18 mouse cellular contexts compared by ENCODE assay signal in genomic region chr8:93884316-93884715, GRCm38 (mm10).
A peak's percentile ranks its signal among the peaks of the same experiment; 100 is the strongest.
DNase-seq lines count a peak whose midpoint lies in the region; ATAC-seq and TF ChIP-seq lines count a peak whose summit lies in the region.
"Had no signal": no experiment of that assay in that cellular context is flagged by ENCODE, and none has a peak within 500 bp of the region (broad histone marks: within the 10 kb centered on the region; RNA-seq: fewer than 3 reads in every experiment).

No protein-coding gene starts in this region.

- no peak for TF ChIP-seq POLR2A in cerebellum, adult 2 months (IDR thresholded peaks at IDR 0.05; ENCODE audit: borderline replicate concordance, insufficient read depth, low read length)
- TF ChIP-seq POLR2A in cortical plate, adult 2 months (IDR thresholded peaks at IDR 0.05; ENCODE audit: extremely low read depth, insufficient read depth, low read length): no peak
- no peak for TF ChIP-seq POLR2A in olfactory bulb, adult 2 months (IDR thresholded peaks at IDR 0.05; ENCODE audit: insufficient read depth, low read depth, low read length)

- H3K27me3 ChIP-seq in cerebellum, adult 2 months (ENCODE audit: control insufficient read depth, insufficient read depth, low read length): no peaks in the 10 kb centered on the region
- H3K27me3 ChIP-seq in intestine, embryonic 16.5 days (replicated peaks; ENCODE audit: control insufficient read depth, insufficient read depth, low read length): no peaks in the 10 kb centered on the region
- H3K27me3 ChIP-seq: hindbrain, embryonic 15.5 days; neural tube, embryonic 15.5 days had no signal

- no peak overlapping the region for H3K4me2 ChIP-seq in intestine, embryonic 16.5 days (ENCODE audit: low read depth, low read length)
- H3K4me2 ChIP-seq: hindbrain, embryonic 15.5 days; neural tube, embryonic 15.5 days had no signal

- H3K36me3 ChIP-seq in intestine, embryonic 16.5 days (ENCODE audit: control insufficient read depth, insufficient read depth, low read length): no peaks in the 10 kb centered on the region
- H3K36me3 ChIP-seq: heart, embryonic 10.5 days; hindbrain, embryonic 15.5 days; neural tube, embryonic 15.5 days had no signal

- no peak overlapping the region for H3K4me3 ChIP-seq in cerebellum, adult 2 months (replicated peaks; ENCODE audit: insufficient read depth, low read depth, low read length)
- no peak overlapping the region for H3K4me3 ChIP-seq in cortical plate, adult 2 months (ENCODE audit: insufficient read depth, low read length)
- no peak overlapping the region for H3K4me3 ChIP-seq in olfactory bulb, adult 2 months (ENCODE audit: insufficient read depth, low read depth, low read length)
- H3K4me3 ChIP-seq in intestine, embryonic 16.5 days (ENCODE audit: low read length): no peak overlapping the region
- H3K4me3 ChIP-seq: heart, embryonic 10.5 days; hindbrain, embryonic 15.5 days; neural tube, embryonic 15.5 days had no signal

- no peak for TF ChIP-seq CTCF in cerebellum, adult 2 months (IDR thresholded peaks at IDR 0.05; ENCODE audit: borderline replicate concordance, insufficient read depth, low read depth, low read length)
- peak; percentile 30; the same call in 1 of the 2 replicates for TF ChIP-seq CTCF in cortical plate, adult 2 months (IDR thresholded peaks at IDR 0.05; ENCODE audit: extremely low read depth, insufficient read depth, low read length)
- no peak for TF ChIP-seq CTCF in olfactory bulb, adult 2 months (IDR thresholded peaks at IDR 0.05; ENCODE audit: insufficient read depth, low read depth, low read length)

- peaks cover 67% of the 10 kb centered on the region for H3K4me1 ChIP-seq in cerebellum, adult 2 months (ENCODE audit: control insufficient read depth, insufficient read depth, low read length)
- peaks cover 23% of the 10 kb centered on the region for H3K4me1 ChIP-seq in cortical plate, adult 2 months (ENCODE audit: control insufficient read depth, insufficient read depth, low read length)
- H3K4me1 ChIP-seq in olfactory bulb, adult 2 months (ENCODE audit: control insufficient read depth, insufficient read depth, low read length): peaks cover 26% of the 10 kb centered on the region
- H3K4me1 ChIP-seq in intestine, embryonic 16.5 days (ENCODE audit: control insufficient read depth, insufficient read depth, low read length): peaks cover 7% of the 10 kb centered on the region

- WGBS in cerebellum, adult 2 months: 35% methylated on average over 7 of the region's 7 CpGs
- WGBS in olfactory bulb, adult 2 months: 35% methylated on average over 7 of the region's 7 CpGs
- 84% methylated on average over 7 of the region's 7 CpGs for WGBS in intestine, embryonic 16.5 days

- peak in 1 of 2 experiments; percentile 30 for DNase-seq in cerebellum, adult 2 months
- no peak for DNase-seq in cerebellum, postnatal 4 days (ENCODE audit: low spot score in 2 of 2)
- peak; percentile 74 for DNase-seq in layer of hippocampus, adult 9-11 months
- DNase-seq in spleen, postnatal 36 days (ENCODE audit: low spot score in 2 of 2): no peak
- DNase-seq in urinary bladder, adult 18-20 months (ENCODE audit: low spot score in 2 of 2): no peak
- DNase-seq: gastrocnemius, postnatal 36 days; heart, postnatal 14 days; kidney, adult 11 months; kidney, postnatal 14 days; lung, adult 18-20 months; retina, postnatal 1 day had no signal

- ATAC-seq in intestine, embryonic 16.5 days: no peak
- ATAC-seq: CD4-positive, CD25-positive, alpha-beta regulatory T cell, adult 4 months had no signal

- no peaks in the 10 kb centered on the region for H3K9me3 ChIP-seq in intestine, embryonic 16.5 days (ENCODE audit: control insufficient read depth, low read length)
- H3K9me3 ChIP-seq: heart, embryonic 10.5 days; hindbrain, embryonic 15.5 days; neural tube, embryonic 15.5 days had no signal

- peak overlapping the region; percentile 74; the same call in 1 of the 2 replicates for H3K27ac ChIP-seq in cerebellum, adult 2 months (ENCODE audit: insufficient read depth, low read length)
- H3K27ac ChIP-seq in cortical plate, adult 2 months (ENCODE audit: insufficient read depth, low read length): peak overlapping the region; percentile 78
- H3K27ac ChIP-seq in olfactory bulb, adult 2 months (ENCODE audit: insufficient read depth, low read depth, low read length): 0 out of 2 replicates have a peak overlapping the region, but pooled peaks have one; percentile 2
- no peak overlapping the region for H3K27ac ChIP-seq in intestine, embryonic 16.5 days (ENCODE audit: low read length)
- H3K27ac ChIP-seq: heart, embryonic 10.5 days; hindbrain, embryonic 15.5 days; neural tube, embryonic 15.5 days had no signal

- no peak overlapping the region for H3K9ac ChIP-seq in intestine, embryonic 16.5 days (ENCODE audit: low read depth, low read length)
- H3K9ac ChIP-seq: hindbrain, embryonic 15.5 days; neural tube, embryonic 15.5 days had no signal
